Mouse (Mus musculus) limb, embryonic 10.5 days (tissue): Measurements from ENCODE around the gene Gm10959. TPM values are rescaled to one million over a fixed set of nuclear protein-coding genes. Genes with fewer than 3 reads are reported as not detected.
"Not testable (repeated sequence)": the region's sequence is repeated elsewhere in the genome, so short reads cannot be mapped to it uniquely, and the experiment has no call there.

Source experiments
- DNase-seq: peaks from one replicate; pipeline ENCODE4 v3.0.0-alpha.2; 2017; ENCODE audit warnings: low spot score
- H3K27ac ChIP-seq: fragments of 300-500 bp; sonication (generic); 2 replicates; pipeline ENCODE4 v1.5.1; 2016; ENCODE audit warnings: mild to moderate bottlenecking
- H3K27me3 ChIP-seq: fragments of 300-500 bp; sonication (generic); 2 replicates; pipeline ENCODE4 v1.6.1; 2016; ENCODE audit warnings: low read depth, mild to moderate bottlenecking; ENCODE audit not compliant: poor library complexity, severe bottlenecking
- H3K36me3 ChIP-seq: fragments of 300-500 bp; sonication (generic); 2 replicates; pipeline ENCODE4 v1.6.1; 2016; ENCODE audit warnings: mild to moderate bottlenecking, moderate library complexity
- H3K4me1 ChIP-seq: fragments of 300-500 bp; sonication (generic); 2 replicates; pipeline ENCODE4 v1.6.1; 2016
- H3K4me3 ChIP-seq: fragments of 300-500 bp; sonication (generic); 2 replicates; pipeline ENCODE4 v1.5.1; 2016; ENCODE audit warnings: mild to moderate bottlenecking, moderate library complexity
- H3K9me3 ChIP-seq: fragments of 300-500 bp; sonication (generic); replicated peaks from 2 replicates; pipeline ENCODE4 v1.6.1; 2016; ENCODE audit warnings: mild to moderate bottlenecking
- WGBS: fragments of 180-500 bp; shearing (Covaris S2); methylation state at CpG from one replicate; pipeline ENCODE4 v1.1.7; 2016; 5-methylcytosine and 5-hydroxymethylcytosine counted together
- polyA plus RNA-seq: library from polyadenylated mRNA; unstranded; fragments of >200 nt; fragmentation: Nextera tagmentation; extraction: Ambion mirVana; gene quantifications from 2 replicates; pipeline ENCODE4 v1.2.1, GENCODE M21; 2016

Gm10959 gene
- polyA plus RNA-seq, result not detected in 2 replicates

- Histone ChIP-seq H3K27ac (no peak within 1 kb of the TSS), H3K4me3 (no peak within 1 kb of the TSS), H3K36me3 (no peaks in the 10 kb centered on the region), H3K4me1 (no peaks in the 10 kb centered on the region), H3K27me3 (no peaks in the 10 kb centered on the region), H3K9me3 (no peaks in the 10 kb centered on the region)
- WGBS, result 84% methylated on average over 8 of the region's 8 CpGs
- no peak for DNase-seq
These were observed at the start of gene Gm10959 for GRCm38 (mm10) chr3:122919260-122919659. Gm10959 (minus strand) TSS chr3:122919360.

- Histone ChIP-seq H3K9me3 (no peaks in the 10 kb centered on the region), H3K36me3 (peaks cover 7% of the 10 kb centered on the region), H3K4me1 (peaks cover 26% of the 10 kb centered on the region), H3K4me3 (no peak overlapping the region), H3K27me3 (no peaks in the 10 kb centered on the region), H3K27ac (no peak overlapping the region)
- 92% methylated on average over 9 of the region's 9 CpGs for WGBS
- no peak for DNase-seq
These were observed 49.2 kb upstream of the Gm10959 start for GRCm38 (mm10) chr3:122968391-122968790.

- Histone ChIP-seq H3K4me1 (peaks cover 6% of the 10 kb centered on the region; the same call in 1 of the 2 replicates), H3K27ac (no peak overlapping the region), H3K36me3 (peaks cover 16% of the 10 kb centered on the region), H3K4me3 (no peak overlapping the region), H3K27me3 (no peaks in the 10 kb centered on the region), H3K9me3 (no peaks in the 10 kb centered on the region)
- WGBS, result 94% methylated on average over 5 of the region's 5 CpGs
- no peak for DNase-seq
These were observed 45.1 kb upstream of the Gm10959 start for GRCm38 (mm10) chr3:122964301-122964700.

GRCm38 (mm10) chr3:122950129-122950528, 31.0 kb upstream of the Gm10959 start:
- H3K27ac ChIP-seq, result no peak overlapping the region
- WGBS, result 96% methylated on average over 2 of the region's 2 CpGs

GRCm38 (mm10) chr3:122943387-122943890, 24.3 kb upstream of the Gm10959 start:
- H3K36me3 ChIP-seq, result no peaks in the 10 kb centered on the region
- H3K27ac ChIP-seq, result no peak overlapping the region
- no peak overlapping the region for H3K4me3 ChIP-seq
- no peaks in the 10 kb centered on the region for H3K27me3 ChIP-seq
- H3K4me1 ChIP-seq, result 0 out of 2 replicates have a peak, but pooled peaks cover 3% of the 10 kb centered on the region
- no peaks in the 10 kb centered on the region for H3K9me3 ChIP-seq
- 84% methylated on average over 6 of the region's 6 CpGs for WGBS
- DNase-seq, result no peak

More at GRCm38 (mm10) chr3:122950129-122950528, 31.0 kb upstream of the Gm10959 start:
- peaks cover 19% of the 10 kb centered on the region for H3K36me3 ChIP-seq
- H3K27me3 ChIP-seq, result no peaks in the 10 kb centered on the region
- H3K9me3 ChIP-seq, result no peaks in the 10 kb centered on the region
- DNase-seq, result no peak
- 0 out of 2 replicates have a peak, but pooled peaks cover 3% of the 10 kb centered on the region for H3K4me1 ChIP-seq
- no peak overlapping the region for H3K4me3 ChIP-seq

GRCm38 (mm10) chr3:122939215-122939614, 20.1 kb upstream of the Gm10959 start:
- peaks cover 6% of the 10 kb centered on the region; the same call in 1 of the 2 replicates for H3K36me3 ChIP-seq
- WGBS, result 79% methylated on average over 2 of the region's 2 CpGs
- H3K9me3 ChIP-seq, result no peaks in the 10 kb centered on the region
- no peaks in the 10 kb centered on the region for H3K4me1 ChIP-seq
- no peak for DNase-seq
- H3K27me3 ChIP-seq, result no peaks in the 10 kb centered on the region
- no peak overlapping the region for H3K4me3 ChIP-seq
- no peak overlapping the region for H3K27ac ChIP-seq

GRCm38 (mm10) chr3:122937176-122937575, 18.0 kb upstream of the Gm10959 start:
- not testable (repeated sequence) for H3K4me1 ChIP-seq, H3K4me3 ChIP-seq, DNase-seq, H3K9me3 ChIP-seq, H3K27me3 ChIP-seq, H3K27ac ChIP-seq
- WGBS, result 90% methylated on average over 13 of the region's 13 CpGs
- H3K36me3 ChIP-seq, result peaks cover 13% of the 10 kb centered on the region

GRCm38 (mm10) chr3:122932466-122932865, 13.3 kb upstream of the Gm10959 start:
- H3K9me3 ChIP-seq, result no peaks in the 10 kb centered on the region
- peaks cover 17% of the 10 kb centered on the region for H3K36me3 ChIP-seq
- 91% methylated on average over 1 of the region's 1 CpGs for WGBS
- H3K27me3 ChIP-seq, result no peaks in the 10 kb centered on the region
- no peak overlapping the region for H3K4me3 ChIP-seq
- no peak for DNase-seq
- no peaks in the 10 kb centered on the region for H3K4me1 ChIP-seq
- H3K27ac ChIP-seq, result no peak overlapping the region

- no peak for DNase-seq
- Histone ChIP-seq H3K4me1 (peaks cover 6% of the 10 kb centered on the region; the same call in 1 of the 2 replicates), H3K4me3 (no peak overlapping the region), H3K36me3 (peaks cover 25% of the 10 kb centered on the region), H3K27ac (no peak overlapping the region), H3K27me3 (no peaks in the 10 kb centered on the region), H3K9me3 (no peaks in the 10 kb centered on the region)
- WGBS, result 92% methylated on average over 6 of the region's 6 CpGs
These were observed 10.6 kb upstream of the Gm10959 start for GRCm38 (mm10) chr3:122929723-122930122.

GRCm38 (mm10) chr3:122924009-122924914, 5.1 kb upstream of the Gm10959 start, which contains the start of gene 1810037I17Rik:
1810037I17Rik (plus strand) TSS chr3:122924203.
- peaks cover 6% of the 10 kb centered on the region; the same call in 1 of the 2 replicates for H3K4me1 ChIP-seq
- 1% methylated on average over 66 of the region's 68 CpGs for WGBS

GRCm38 (mm10) chr3:122923147-122923546, 4.0 kb upstream of the Gm10959 start:
- DNase-seq, result no peak
- Histone ChIP-seq H3K27me3 (no peaks in the 10 kb centered on the region), H3K4me3 (peak overlapping the region; percentile 62)

More at GRCm38 (mm10) chr3:122924009-122924914, 5.1 kb upstream of the Gm10959 start, which contains the start of gene 1810037I17Rik:
- Histone ChIP-seq H3K4me3 (peak within 1 kb of the TSS; percentile 62), H3K27ac (peak within 1 kb of the TSS; percentile 85), H3K36me3 (peaks cover 17% of the 10 kb centered on the region), H3K27me3 (no peaks in the 10 kb centered on the region), H3K9me3 (no peaks in the 10 kb centered on the region)
- peak; percentile 98 for DNase-seq

GRCm38 (mm10) chr3:122921676-122922527, 2.7 kb upstream of the Gm10959 start:
- H3K36me3 ChIP-seq, result peaks cover 9% of the 10 kb centered on the region
- no peak for DNase-seq
- H3K4me3 ChIP-seq, result no peak overlapping the region
- WGBS, result 94% methylated on average over 8 of the region's 8 CpGs
- H3K27ac ChIP-seq, result no peak overlapping the region
- H3K4me1 ChIP-seq, result peaks cover 6% of the 10 kb centered on the region; the same call in 1 of the 2 replicates
- H3K9me3 ChIP-seq, result no peaks in the 10 kb centered on the region
- no peaks in the 10 kb centered on the region for H3K27me3 ChIP-seq

More at GRCm38 (mm10) chr3:122923147-122923546, 4.0 kb upstream of the Gm10959 start:
- H3K36me3 ChIP-seq, result peaks cover 17% of the 10 kb centered on the region
- 74% methylated on average over 7 of the region's 7 CpGs for WGBS
- H3K9me3 ChIP-seq, result no peaks in the 10 kb centered on the region
- H3K27ac ChIP-seq, result no peak overlapping the region
- peaks cover 6% of the 10 kb centered on the region; the same call in 1 of the 2 replicates for H3K4me1 ChIP-seq
